Mouse (Mus musculus): Measurements from ENCODE around the gene Immp2l. TPM values are rescaled to one million over a fixed set of nuclear protein-coding genes. Genes with fewer than 3 reads are reported as not detected.

Gene Immp2l
- total and polyA plus RNA-seq, 2 experiments from 2014 or later, result 9.4 to 16.6 TPM

DNA sequence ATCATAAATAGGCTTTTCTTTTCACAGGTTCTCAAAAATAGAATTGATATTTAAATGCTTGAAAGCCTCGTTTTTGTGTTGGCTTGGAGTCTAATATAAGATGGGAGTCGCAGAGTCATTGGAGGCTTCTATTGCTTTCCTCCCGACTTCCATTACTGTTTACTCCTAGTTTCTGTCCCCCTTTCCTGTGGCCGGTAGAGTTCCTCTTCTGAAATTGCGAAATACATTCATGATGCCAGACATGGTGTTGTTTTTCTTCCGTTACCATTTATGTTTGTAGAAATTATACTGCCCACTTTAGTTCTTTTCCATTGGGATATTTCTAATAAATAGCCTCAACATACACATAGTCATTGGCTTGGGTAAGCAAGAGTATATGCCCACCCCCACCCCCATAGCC is 289.5 kb downstream of the Immp2l start:
- DNase-seq (ENCODE audit: low spot score) (no peak), ATAC-seq (ENCODE audit: low FRiP score) (no peak)
- WGBS, result 90% methylated on average over 6 of the region's 6 CpGs

DNA sequence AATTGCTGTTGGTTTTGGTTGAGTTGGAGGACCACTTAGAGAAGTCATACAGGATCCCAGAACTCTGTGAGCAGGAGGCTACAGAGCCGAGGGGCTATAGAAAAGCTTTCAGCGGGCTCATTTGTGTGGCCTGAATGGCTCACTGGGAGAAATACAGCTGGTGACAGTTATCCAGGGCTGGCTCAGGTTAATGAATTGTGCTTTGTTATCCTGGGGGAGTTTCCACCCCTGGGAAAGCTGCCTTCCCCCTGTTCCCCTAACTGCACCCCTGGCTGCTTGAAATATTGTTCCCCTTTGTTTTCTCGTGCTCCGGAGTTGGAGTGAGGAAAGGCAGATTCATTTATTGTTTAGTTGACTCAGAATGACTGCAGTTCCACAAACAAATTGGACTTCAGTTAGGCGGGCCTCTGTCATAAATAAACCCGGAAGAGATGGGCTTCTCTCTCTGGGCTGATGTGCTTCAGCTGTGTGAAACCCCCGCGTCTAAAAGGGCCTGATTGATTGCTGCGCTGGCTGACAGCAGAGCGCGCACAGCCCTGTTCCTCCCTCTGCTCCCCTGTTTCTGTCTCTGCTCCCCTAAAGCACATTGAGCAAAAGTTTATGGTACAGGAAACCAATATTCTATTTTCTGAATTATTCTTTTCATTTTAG is 291.0 kb downstream of the Immp2l start:
- H3K36me3 ChIP-seq (ENCODE audit: insufficient read depth, low read length), result no peaks in the 10 kb centered on the region
- no peak for ATAC-seq (ENCODE audit: low FRiP score)
- H3K27ac ChIP-seq (ENCODE audit: low read depth, low read length), result no peak overlapping the region
- TF ChIP-seq CTCF (IDR thresholded peaks at IDR 0.05), result no peak
- no peaks in the 10 kb centered on the region for H3K9me3 ChIP-seq (ENCODE audit: low read length)
- no peak for DNase-seq (ENCODE audit: low spot score)
- H3K9ac ChIP-seq (replicated peaks; ENCODE audit: low read length, poor library complexity, severe bottlenecking), result no peak overlapping the region
- no peak overlapping the region for H3K4me3 ChIP-seq (ENCODE audit: low read depth, low read length)
- 22% methylated on average over 11 of the region's 11 CpGs for WGBS
- H3K27me3 ChIP-seq (ENCODE audit: insufficient read depth, low read length), result no peaks in the 10 kb centered on the region
- H3K4me2 ChIP-seq (ENCODE audit: low read depth, low read length, poor library complexity, severe bottlenecking), result no peak overlapping the region
- no peaks in the 10 kb centered on the region for H3K4me1 ChIP-seq (ENCODE audit: insufficient read depth, low read length)

More for the DNA sequence above, 289.5 kb downstream of the Immp2l start:
- Histone ChIP-seq H3K36me3 (ENCODE audit: insufficient read depth, low read length) (no peaks in the 10 kb centered on the region), H3K9ac (replicated peaks; ENCODE audit: low read length, poor library complexity, severe bottlenecking) (no peak overlapping the region), H3K4me1 (ENCODE audit: insufficient read depth, low read length) (no peaks in the 10 kb centered on the region), H3K4me3 (ENCODE audit: low read depth, low read length) (no peak overlapping the region), H3K27me3 (ENCODE audit: insufficient read depth, low read length) (no peaks in the 10 kb centered on the region), H3K27ac (ENCODE audit: low read depth, low read length) (no peak overlapping the region), H3K4me2 (ENCODE audit: low read depth, low read length, poor library complexity, severe bottlenecking) (no peak overlapping the region), H3K9me3 (ENCODE audit: low read length) (no peaks in the 10 kb centered on the region)
- no peak for TF ChIP-seq CTCF (IDR thresholded peaks at IDR 0.05)

DNA sequence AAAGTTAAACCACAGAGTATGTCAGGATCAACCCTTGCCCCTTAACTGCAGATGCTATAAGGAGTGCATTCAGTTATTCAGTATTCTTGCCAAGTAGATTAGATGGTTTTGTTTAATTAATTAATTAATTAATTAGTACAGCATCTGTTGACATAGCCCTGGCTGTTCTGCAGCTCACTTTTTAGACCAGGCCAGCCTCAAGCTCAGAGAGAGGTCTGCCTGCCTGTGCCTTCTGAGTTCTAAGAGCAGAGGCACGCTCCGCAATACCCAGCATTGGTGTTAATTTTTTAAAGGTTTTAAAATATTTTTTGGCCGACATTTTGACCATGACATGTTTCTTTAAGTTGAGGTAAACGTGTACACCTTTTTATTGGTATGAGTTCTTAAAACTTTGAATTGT is 292.0 kb downstream of the Immp2l start:
- no peak overlapping the region for H3K9ac ChIP-seq (replicated peaks; ENCODE audit: low read length, poor library complexity, severe bottlenecking)
- no peak overlapping the region for H3K4me2 ChIP-seq (ENCODE audit: low read depth, low read length, poor library complexity, severe bottlenecking)
- no peaks in the 10 kb centered on the region for H3K27me3 ChIP-seq (ENCODE audit: insufficient read depth, low read length)
- H3K9me3 ChIP-seq (ENCODE audit: low read length), result no peaks in the 10 kb centered on the region
- no peak overlapping the region for H3K27ac ChIP-seq (ENCODE audit: low read depth, low read length)
- TF ChIP-seq CTCF (IDR thresholded peaks at IDR 0.05), result no peak
- no peaks in the 10 kb centered on the region for H3K36me3 ChIP-seq (ENCODE audit: insufficient read depth, low read length)
- DNase-seq (ENCODE audit: low spot score) (no peak), ATAC-seq (ENCODE audit: low FRiP score) (no peak)
- H3K4me3 ChIP-seq (ENCODE audit: low read depth, low read length), result no peak overlapping the region
- WGBS, result 94% methylated on average over 4 of the region's 4 CpGs
- no peaks in the 10 kb centered on the region for H3K4me1 ChIP-seq (ENCODE audit: insufficient read depth, low read length)

DNA sequence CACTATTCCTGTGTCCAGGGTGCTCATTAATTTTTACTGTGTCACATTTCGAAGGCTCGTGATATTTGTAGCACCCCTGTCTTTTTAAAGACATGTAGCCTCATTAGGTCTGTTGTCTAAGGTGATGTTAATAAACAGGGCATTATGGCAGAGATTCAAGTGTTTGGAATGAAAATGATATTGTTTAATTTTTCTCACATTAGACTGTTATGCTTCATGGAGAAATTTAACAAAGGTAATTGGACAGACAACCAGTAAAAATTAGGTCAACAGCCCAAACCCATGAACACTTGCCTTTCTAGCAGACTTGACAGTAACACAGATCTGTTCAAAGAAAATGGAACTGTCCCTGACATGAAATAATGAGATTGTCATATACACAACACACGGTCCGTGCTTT is 292.5 kb downstream of the Immp2l start:
- Histone ChIP-seq H3K27me3 (ENCODE audit: insufficient read depth, low read length) (no peaks in the 10 kb centered on the region), H3K36me3 (ENCODE audit: insufficient read depth, low read length) (no peaks in the 10 kb centered on the region), H3K4me1 (ENCODE audit: insufficient read depth, low read length) (no peaks in the 10 kb centered on the region), H3K27ac (ENCODE audit: low read depth, low read length) (no peak overlapping the region), H3K9ac (replicated peaks; ENCODE audit: low read length, poor library complexity, severe bottlenecking) (no peak overlapping the region), H3K4me3 (ENCODE audit: low read depth, low read length) (no peak overlapping the region), H3K4me2 (ENCODE audit: low read depth, low read length, poor library complexity, severe bottlenecking) (no peak overlapping the region), H3K9me3 (ENCODE audit: low read length) (no peaks in the 10 kb centered on the region)
- WGBS, result 67% methylated on average over 4 of the region's 4 CpGs
- DNase-seq (ENCODE audit: low spot score), result no peak
- no peak for ATAC-seq (ENCODE audit: low FRiP score)
- no peak for TF ChIP-seq CTCF (IDR thresholded peaks at IDR 0.05)

DNA sequence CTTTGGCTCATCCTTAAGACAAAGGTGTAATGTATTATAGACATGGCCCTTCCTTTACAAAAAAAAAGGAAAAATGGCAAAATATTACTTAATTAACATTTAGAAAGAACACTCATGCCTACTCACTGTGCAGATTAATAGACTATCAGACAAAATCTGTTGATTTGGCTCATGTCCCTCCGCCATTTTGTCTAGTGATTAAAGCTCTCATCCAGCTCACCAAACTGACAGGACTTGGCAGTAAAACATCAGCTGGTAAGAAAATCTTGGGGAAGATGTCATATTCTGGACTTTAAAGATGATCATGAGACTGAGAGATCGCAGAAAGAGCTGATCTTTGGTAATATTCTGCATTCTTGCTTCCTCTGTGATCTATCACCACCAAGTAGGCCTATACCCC is 293.5 kb downstream of the Immp2l start:
- whole genome bisulfite sequencing, result 90% methylated on average over 2 of the region's 2 CpGs
- DNase-seq (ENCODE audit: low spot score), result no peak
- Histone ChIP-seq H3K4me2 (ENCODE audit: low read depth, low read length, poor library complexity, severe bottlenecking) (no peak overlapping the region), H3K9ac (replicated peaks; ENCODE audit: low read length, poor library complexity, severe bottlenecking) (no peak overlapping the region), H3K9me3 (ENCODE audit: low read length) (no peaks in the 10 kb centered on the region), H3K27ac (ENCODE audit: low read depth, low read length) (no peak overlapping the region), H3K4me1 (ENCODE audit: insufficient read depth, low read length) (no peaks in the 10 kb centered on the region), H3K36me3 (ENCODE audit: insufficient read depth, low read length) (no peaks in the 10 kb centered on the region), H3K4me3 (ENCODE audit: low read depth, low read length) (no peak overlapping the region), H3K27me3 (ENCODE audit: insufficient read depth, low read length) (no peaks in the 10 kb centered on the region)
- no peak for TF ChIP-seq CTCF (IDR thresholded peaks at IDR 0.05)
- ATAC-seq (ENCODE audit: low FRiP score), result no peak

DNA sequence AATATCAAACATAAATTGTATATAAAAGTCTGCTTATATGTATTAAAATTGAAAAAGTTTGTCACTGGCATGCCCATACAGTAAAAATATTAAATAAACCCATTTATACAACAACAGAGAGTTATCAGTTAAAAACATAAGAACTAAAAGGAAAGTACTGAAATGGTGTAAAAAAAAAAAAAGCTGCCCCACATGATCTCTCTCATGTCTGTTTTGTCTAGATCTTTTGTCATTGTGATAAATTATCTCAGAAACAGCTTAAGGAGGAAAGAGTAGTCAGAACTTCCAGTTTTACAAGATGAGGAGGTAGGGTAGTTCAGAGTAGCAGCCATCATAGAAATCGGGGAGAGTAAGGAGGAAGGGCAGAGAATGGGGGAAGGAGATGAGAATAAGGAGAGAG is 298.1 kb downstream of the Immp2l start:
- H3K27ac ChIP-seq (ENCODE audit: low read depth, low read length), result no peak overlapping the region
- no peaks in the 10 kb centered on the region for H3K27me3 ChIP-seq (ENCODE audit: insufficient read depth, low read length)
- H3K4me3 ChIP-seq (ENCODE audit: low read depth, low read length), result no peak overlapping the region
- no peaks in the 10 kb centered on the region for H3K36me3 ChIP-seq (ENCODE audit: insufficient read depth, low read length)
- ATAC-seq (ENCODE audit: low FRiP score) (no peak), DNase-seq (ENCODE audit: low spot score) (no peak)
- 92% methylated on average over 1 of the region's 1 CpGs for WGBS
- H3K9ac ChIP-seq (replicated peaks; ENCODE audit: low read length, poor library complexity, severe bottlenecking), result no peak overlapping the region
- no peaks in the 10 kb centered on the region for H3K9me3 ChIP-seq (ENCODE audit: low read length)
- no peaks in the 10 kb centered on the region for H3K4me1 ChIP-seq (ENCODE audit: insufficient read depth, low read length)
- no peak for TF ChIP-seq CTCF (IDR thresholded peaks at IDR 0.05)
- H3K4me2 ChIP-seq (ENCODE audit: low read depth, low read length, poor library complexity, severe bottlenecking), result no peak overlapping the region

All from midbrain, postnatal 0 days (tissue).